ENCODE assay signal across 9 mouse cellular contexts in the genomic region with DNA sequence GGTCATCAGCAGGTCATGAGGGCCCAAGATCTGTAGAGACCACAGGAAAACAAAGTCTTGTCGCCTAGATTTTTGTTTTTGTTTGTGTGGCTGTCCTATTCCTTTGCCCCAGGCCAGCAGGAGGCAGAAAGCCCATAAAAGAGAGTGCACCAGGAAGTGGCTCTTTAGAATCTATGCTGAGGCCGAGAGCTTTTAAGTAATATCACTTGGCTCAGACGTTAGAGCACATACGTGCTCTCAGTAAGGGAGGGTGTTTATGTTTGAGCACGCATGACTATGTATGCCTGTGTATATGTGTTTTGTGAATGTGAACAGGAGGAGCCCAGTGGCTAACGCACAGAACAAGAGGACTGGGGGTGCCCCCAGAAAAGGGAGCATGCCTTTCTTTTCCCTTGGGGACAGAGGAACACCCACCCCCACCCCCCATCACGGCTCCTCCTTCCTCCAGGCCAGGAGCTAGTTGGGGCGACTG. TPM values are rescaled to one million over a fixed set of nuclear protein-coding genes. Genes with fewer than 3 reads are reported as not detected.
DNase-seq lines count a peak whose midpoint lies in the region; ATAC-seq and TF ChIP-seq lines count a peak whose summit lies in the region.
"Had no signal": no experiment of that assay in that cellular context is flagged by ENCODE, and none has a peak within 500 bp of the region (broad histone marks: within the 10 kb centered on the region; RNA-seq: fewer than 3 reads in every experiment).

No protein-coding gene starts in this region.

- no peak overlapping the region for H3K9ac ChIP-seq in hindbrain, postnatal 0 days (replicated peaks; ENCODE audit: low read length)
- no peak overlapping the region for H3K9ac ChIP-seq in midbrain, embryonic 14.5 days (replicated peaks; ENCODE audit: low read length)

- TF ChIP-seq CTCF in gastrocnemius, adult 2 months (IDR thresholded peaks at IDR 0.05), result no peak
- TF ChIP-seq CTCF in hindbrain, postnatal 0 days (IDR thresholded peaks at IDR 0.05; ENCODE audit: low read depth), result peak; percentile 17; the same call in 1 of the 2 replicates

- intact Hi-C loops in gastrocnemius, adult 2 months (cut with DNase I), result no loop called here

- H3K9me3 ChIP-seq in hindbrain, postnatal 0 days (ENCODE audit: low read length), result no peaks in the 10 kb centered on the region
- no peaks in the 10 kb centered on the region for H3K9me3 ChIP-seq in midbrain, embryonic 14.5 days (ENCODE audit: control insufficient read depth, low read length)

- no peaks in the 10 kb centered on the region for H3K36me3 ChIP-seq in hindbrain, postnatal 0 days (ENCODE audit: insufficient read depth, low read length)
- H3K36me3 ChIP-seq in midbrain, embryonic 14.5 days (ENCODE audit: control insufficient read depth, insufficient read depth, low read length), result no peaks in the 10 kb centered on the region

- H3K4me2 ChIP-seq in hindbrain, postnatal 0 days (ENCODE audit: low read depth, low read length), result peak overlapping the region; percentile 60
- peak overlapping the region; percentile 54 for H3K4me2 ChIP-seq in midbrain, embryonic 14.5 days (ENCODE audit: low read length)

- 0 out of 2 replicates have a peak, but pooled peaks have one; percentile 21 for ATAC-seq in hindbrain, postnatal 0 days
- ATAC-seq in midbrain, embryonic 14.5 days (ENCODE audit: low FRiP score, low TSS enrichment), result no peak
- ATAC-seq in erythroblast, adult 5-6 weeks (replicated peaks; ENCODE audit: low FRiP score, poor library complexity, severe bottlenecking), result no peak

- H3K27me3 ChIP-seq in hindbrain, postnatal 0 days (ENCODE audit: insufficient read depth, low read length), result 0 out of 2 replicates have a peak, but pooled peaks cover 7% of the 10 kb centered on the region
- peaks cover 14% of the 10 kb centered on the region for H3K27me3 ChIP-seq in midbrain, embryonic 14.5 days (ENCODE audit: control insufficient read depth, insufficient read depth, low read length)

- WGBS in hindbrain, postnatal 0 days, result 9% methylated on average over 8 of the region's 8 CpGs
- WGBS in midbrain, embryonic 14.5 days, result 10% methylated on average over 8 of the region's 8 CpGs

- DNase-seq in gastrocnemius, adult 2 months, result no peak
- DNase-seq in gastrocnemius, postnatal 25 days, result no peak
- DNase-seq in T-cell, adult 2 months (ENCODE audit: low spot score), result peak; percentile 36
- DNase-seq in hindbrain, postnatal 0 days (ENCODE audit: low spot score), result no peak
- DNase-seq in midbrain, embryonic 14.5 days, result no peak
- DNase-seq in adrenal gland, adult 18-20 months (ENCODE audit: low spot score in 2 of 2), result no peak
- DNase-seq in urinary bladder, postnatal 36 days (ENCODE audit: low spot score in 2 of 2), result no peak

- no peak overlapping the region for H3K27ac ChIP-seq in gastrocnemius, adult 2 months
- no peak overlapping the region for H3K27ac ChIP-seq in hindbrain, postnatal 0 days
- no peak overlapping the region for H3K27ac ChIP-seq in midbrain, embryonic 14.5 days (replicated peaks; ENCODE audit: low read depth, low read length)

- H3K4me1 ChIP-seq in hindbrain, postnatal 0 days (ENCODE audit: insufficient read depth, low read length), result peaks cover 6% of the 10 kb centered on the region; the same call in 1 of the 2 replicates
- H3K4me1 ChIP-seq in midbrain, embryonic 14.5 days (ENCODE audit: control insufficient read depth, insufficient read depth, low read length), result no peaks in the 10 kb centered on the region; the same call in 1 of the 2 replicates

- H3K4me3 ChIP-seq in gastrocnemius, adult 2 months, result peak overlapping the region; percentile 70
- H3K4me3 ChIP-seq in hindbrain, postnatal 0 days (ENCODE audit: low read length), result peak overlapping the region; percentile 33
- peak overlapping the region; percentile 33; the same call in 1 of the 2 replicates for H3K4me3 ChIP-seq in midbrain, embryonic 14.5 days (replicated peaks; ENCODE audit: low read depth, low read length)

RNA-seq across cellular contexts. Expression of a gene that starts 17.7 kb away (rescaled TPM):
- total RNA-seq in gastrocnemius, adult 2 months (2021), result not detected
- total RNA-seq in gastrocnemius, postnatal 25 days (2021), result not detected
- total RNA-seq in hindbrain, postnatal 0 days (2014; rRNA removed), result 0.26 TPM in 1 of 2 replicates, not detected in the other
- polyA plus RNA-seq in hindbrain, postnatal 0 days (2015; fragmentation: Nextera tagmentation; extraction: Ambion mirVana), result 0.08 TPM in 1 of 2 replicates, not detected in the other
- polyA plus RNA-seq in midbrain, embryonic 14.5 days (2014; fragmentation: Nextera tagmentation; extraction: Ambion mirVana), result 0.28 TPM in 1 of 2 replicates, not detected in the other
- total RNA-seq in adrenal gland, adult 18-20 months (2021), result under 1 TPM in 1 of 2 experiments, not detected in 1; 0.35 TPM
- not detected in 2 replicates for total RNA-seq in erythroblast, adult 5-6 weeks (2015; ENCODE audit: low replicate concordance)
- total RNA-seq in erythroblast, adult 5-6 weeks (2017; ENCODE audit: low replicate concordance), result not detected in 2 replicates
- polyA plus RNA-seq: erythroblast, embryonic 14.5 days had no signal

RNA-seq across cellular contexts. Expression of a gene that starts 32.8 kb away (rescaled TPM):
- 1 to 10 TPM; 1.9 to 2.3 TPM for total RNA-seq in gastrocnemius, adult 2 months (2021)
- total RNA-seq in gastrocnemius, postnatal 25 days (2021), result 1 to 10 TPM; 2.2 to 4.3 TPM
- 24.0 and 32.8 TPM in 2 replicates for total RNA-seq in hindbrain, postnatal 0 days (2014; rRNA removed)
- polyA plus RNA-seq in hindbrain, postnatal 0 days (2015; fragmentation: Nextera tagmentation; extraction: Ambion mirVana), result 21.0 and 22.3 TPM in 2 replicates
- 26.1 and 32.8 TPM in 2 replicates for polyA plus RNA-seq in midbrain, embryonic 14.5 days (2014; fragmentation: Nextera tagmentation; extraction: Ambion mirVana)
- total RNA-seq in adrenal gland, adult 18-20 months (2021), result 10 to 100 TPM in 1 of 2 experiments, 1 to 10 TPM in 1; 9.6 to 12.9 TPM
- total RNA-seq in erythroblast, adult 5-6 weeks (2015; ENCODE audit: low replicate concordance), result 5.2 and 7.7 TPM in 2 replicates
- 11.6 and 16.0 TPM in 2 replicates for total RNA-seq in erythroblast, adult 5-6 weeks (2017; ENCODE audit: low replicate concordance)

RNA-seq across cellular contexts. Expression of a gene that starts 51.0 kb away (rescaled TPM):
- not detected for total RNA-seq in gastrocnemius, adult 2 months (2021)
- total RNA-seq in gastrocnemius, postnatal 25 days (2021), result not detected
- total RNA-seq in hindbrain, postnatal 0 days (2014; rRNA removed), result 0.16 TPM in 1 of 2 replicates, not detected in the other
- 1.4 and 1.6 TPM in 2 replicates for polyA plus RNA-seq in hindbrain, postnatal 0 days (2015; fragmentation: Nextera tagmentation; extraction: Ambion mirVana)
- 1.4 and 2.4 TPM in 2 replicates for polyA plus RNA-seq in midbrain, embryonic 14.5 days (2014; fragmentation: Nextera tagmentation; extraction: Ambion mirVana)
- not detected for total RNA-seq in adrenal gland, adult 18-20 months (2021)
- total RNA-seq in erythroblast, adult 5-6 weeks (2015; ENCODE audit: low replicate concordance), result 16.5 TPM in 1 of 2 replicates, not detected in the other
- 2.3 and 2.9 TPM in 2 replicates for total RNA-seq in erythroblast, adult 5-6 weeks (2017; ENCODE audit: low replicate concordance)
- polyA plus RNA-seq: erythroblast, embryonic 14.5 days had no signal

RNA-seq across cellular contexts. Expression of a gene that starts 53.4 kb away (rescaled TPM):
- total RNA-seq in gastrocnemius, adult 2 months (2021), result not detected
- total RNA-seq in gastrocnemius, postnatal 25 days (2021), result not detected
- 0.50 and 0.73 TPM in 2 replicates for total RNA-seq in hindbrain, postnatal 0 days (2014; rRNA removed)
- polyA plus RNA-seq in hindbrain, postnatal 0 days (2015; fragmentation: Nextera tagmentation; extraction: Ambion mirVana), result 0.25 and 0.31 TPM in 2 replicates
- polyA plus RNA-seq in midbrain, embryonic 14.5 days (2014; fragmentation: Nextera tagmentation; extraction: Ambion mirVana), result 0.81 and 0.92 TPM in 2 replicates
- under 1 TPM in 1 of 2 experiments, not detected in 1; 0.10 TPM for total RNA-seq in adrenal gland, adult 18-20 months (2021)
- total RNA-seq in erythroblast, adult 5-6 weeks (2015; ENCODE audit: low replicate concordance), result not detected in 2 replicates
- total RNA-seq in erythroblast, adult 5-6 weeks (2017; ENCODE audit: low replicate concordance), result not detected in 2 replicates
